Mouse (Mus musculus) c-Kit-positive CD71-negative TER-119-negative erythroid progenitor cells, embryonic 14.5 days (primary cell): ENCODE results near the gene Schip1.

Source experiments
- DNase-seq: peaks from one replicate; pipeline ENCODE4 v3.0.0-alpha.2; 2013; ENCODE audit warnings: low read depth

Schip1 gene

DNA sequence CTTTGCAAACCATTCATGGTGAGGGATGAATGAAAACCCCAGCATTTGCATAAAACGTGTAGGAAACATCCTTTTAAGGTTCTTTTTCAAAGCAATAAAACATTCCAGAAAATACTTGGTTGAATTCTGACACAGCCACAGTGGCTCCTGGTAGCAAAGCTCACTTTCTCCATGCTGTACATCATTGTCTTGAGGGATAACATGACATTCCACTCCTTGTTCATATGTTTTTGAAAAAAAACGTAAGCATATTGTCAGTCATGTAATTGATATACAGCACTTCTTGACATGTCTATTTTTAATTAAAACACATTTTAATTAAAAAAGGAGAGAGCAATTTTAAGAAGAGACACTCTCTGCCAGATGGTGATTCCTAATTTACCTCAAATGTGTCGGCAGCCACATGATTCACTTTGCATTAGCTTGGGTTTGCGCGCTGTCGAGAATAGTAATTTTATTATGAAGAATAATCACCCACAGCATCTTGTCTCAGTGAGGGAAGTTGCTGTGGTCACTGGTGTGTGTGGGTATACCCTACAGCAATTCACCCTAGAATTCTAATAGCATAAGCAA, 61.8 kb downstream of the Schip1 start:
- DNase-seq = no peak

GRCm38 (mm10) chr3:68130386-68130785, 65.8 kb downstream of the Schip1 start:
- no peak for DNase-seq

- DNase-seq = no peak
Measured at GRCm38 (mm10) chr3:68138833-68139627, 74.4 kb downstream of the Schip1 start.

- no peak for DNase-seq
Measured at GRCm38 (mm10) chr3:68150688-68151087, 86.1 kb downstream of the Schip1 start.

GRCm38 (mm10) chr3:68160175-68160574, 95.6 kb downstream of the Schip1 start:
- no peak for DNase-seq

- peak; percentile 0 for DNase-seq
Measured at GRCm38 (mm10) chr3:68160760-68161159, 96.2 kb downstream of the Schip1 start.

GRCm38 (mm10) chr3:68178248-68178647, 113.6 kb downstream of the Schip1 start:
- no peak for DNase-seq

GRCm38 (mm10) chr3:68187471-68187870, 122.9 kb downstream of the Schip1 start:
- no peak for DNase-seq

DNA sequence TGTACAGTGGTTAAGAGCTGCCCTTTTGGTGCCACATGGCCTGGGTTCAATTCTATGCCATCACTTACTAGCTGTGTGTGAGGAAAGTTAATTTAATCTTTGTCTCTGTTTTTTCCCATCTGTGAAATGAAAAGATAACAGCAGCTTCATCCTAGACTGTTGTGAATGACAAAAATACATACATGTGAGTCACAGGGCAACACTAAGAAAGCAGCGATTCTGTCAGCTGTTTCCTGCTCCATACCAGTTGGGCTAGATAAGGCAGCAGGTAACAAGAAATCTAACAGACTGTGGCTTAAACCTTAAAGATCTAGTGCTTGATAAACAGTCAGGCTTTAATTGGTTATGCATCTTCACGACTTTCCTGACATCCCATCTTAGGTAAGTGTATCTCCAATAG, 124.5 kb downstream of the Schip1 start:
- no peak for DNase-seq

DNA sequence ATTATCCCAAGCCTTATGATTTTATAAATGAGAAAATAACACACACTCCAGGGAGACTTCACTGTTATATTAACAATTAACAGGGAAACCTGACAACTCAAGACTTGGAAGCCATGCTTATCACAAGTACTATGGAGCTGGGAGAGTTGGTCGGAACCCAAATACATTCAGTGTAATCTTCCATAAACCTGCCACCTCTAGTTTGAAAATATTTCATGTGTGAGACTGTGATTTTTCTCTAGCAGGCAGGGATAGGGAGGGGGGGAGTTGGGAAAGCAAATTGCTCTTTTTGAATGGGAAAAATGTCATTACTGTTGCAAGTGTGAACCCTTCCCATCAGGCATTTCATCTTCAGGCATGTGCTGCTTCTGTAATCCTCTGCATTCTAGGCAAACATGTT, 132.3 kb downstream of the Schip1 start:
- no peak for DNase-seq

- no peak for DNase-seq
Measured at GRCm38 (mm10) chr3:68201214-68201613, 136.6 kb downstream of the Schip1 start.

DNA sequence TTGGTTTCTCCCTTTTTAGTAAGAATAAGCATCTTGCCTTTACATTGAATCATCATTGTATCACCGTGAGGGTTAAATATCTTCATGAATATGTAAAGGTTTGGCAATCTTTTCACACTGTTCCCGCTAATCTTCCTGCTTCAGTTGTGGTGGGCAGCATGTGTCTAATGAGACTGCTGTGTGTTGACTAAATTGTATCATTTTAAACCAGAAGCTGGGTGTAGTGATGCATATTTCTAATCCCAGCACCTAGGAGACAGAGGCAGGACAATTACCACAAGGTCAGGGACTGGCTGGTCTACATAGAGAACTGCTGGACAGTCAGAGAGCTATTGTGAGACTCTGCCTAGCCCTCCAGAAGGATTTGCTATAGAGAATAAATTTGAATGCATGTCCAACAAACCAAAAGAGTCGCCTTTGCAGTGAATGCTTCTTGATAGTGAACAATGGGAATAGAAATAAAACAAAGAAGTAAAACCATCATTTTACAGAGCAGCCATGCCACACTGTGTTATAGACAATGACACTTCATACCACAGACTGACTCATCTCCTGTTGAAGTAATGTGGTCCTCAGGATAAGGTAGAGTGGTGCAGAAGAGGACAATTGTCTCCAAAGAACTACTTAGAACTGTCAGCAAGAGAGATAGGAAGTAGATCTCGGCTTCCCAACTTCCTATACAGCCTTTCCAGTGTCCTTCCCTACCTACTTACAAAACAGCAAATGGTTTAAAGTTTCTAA, 137.7 kb downstream of the Schip1 start:
- no peak for DNase-seq

- no peak for DNase-seq
Measured at GRCm38 (mm10) chr3:68203934-68204467, 139.4 kb downstream of the Schip1 start.

- DNase-seq = no peak
Measured at GRCm38 (mm10) chr3:68210422-68210821, 145.8 kb downstream of the Schip1 start.

GRCm38 (mm10) chr3:68221452-68221851, 156.8 kb downstream of the Schip1 start:
- no peak for DNase-seq

- no peak for DNase-seq
Measured at GRCm38 (mm10) chr3:68239887-68240286, 175.3 kb downstream of the Schip1 start.

DNA sequence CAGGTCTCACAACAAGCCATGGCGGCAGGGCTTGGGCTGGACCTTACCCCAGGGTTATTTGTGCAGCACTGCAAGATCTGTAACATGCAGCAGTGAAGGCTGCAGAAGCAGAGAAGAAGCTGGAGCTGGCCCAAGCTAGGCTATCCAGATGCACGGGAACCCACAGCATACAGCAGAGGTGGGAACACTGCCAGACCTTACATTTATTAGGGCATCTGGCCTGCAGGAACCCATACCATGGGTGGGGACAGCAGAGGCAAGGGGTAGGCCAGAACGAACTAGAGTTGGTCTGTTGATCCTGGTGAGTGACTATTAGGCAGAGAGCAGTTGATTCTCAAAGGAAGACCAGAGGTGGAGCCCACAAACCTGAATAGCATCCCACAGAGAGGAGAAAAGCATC, 178.6 kb downstream of the Schip1 start:
- no peak for DNase-seq

DNA sequence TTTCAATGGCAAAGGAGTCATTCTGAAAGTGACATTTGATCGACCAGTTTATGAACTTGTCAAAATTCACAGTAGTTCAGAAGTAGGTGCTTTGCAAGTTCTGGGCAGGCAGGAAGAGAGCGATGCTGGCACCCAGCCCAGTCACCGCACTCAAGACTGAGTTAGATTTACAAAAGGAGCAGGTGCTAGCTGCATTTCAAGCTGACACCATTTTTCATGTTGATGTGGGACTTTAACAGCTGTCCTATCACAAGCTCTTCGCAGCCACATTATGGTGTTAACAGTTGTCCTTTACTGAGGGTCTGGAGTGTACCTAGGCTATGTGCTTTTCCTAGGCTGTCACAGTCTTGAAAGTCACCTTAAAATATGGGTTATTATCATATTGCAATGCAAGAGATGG, 181.6 kb downstream of the Schip1 start:
- no peak for DNase-seq

GRCm38 (mm10) chr3:68250589-68250988, 186.0 kb downstream of the Schip1 start:
- DNase-seq = no peak

DNA sequence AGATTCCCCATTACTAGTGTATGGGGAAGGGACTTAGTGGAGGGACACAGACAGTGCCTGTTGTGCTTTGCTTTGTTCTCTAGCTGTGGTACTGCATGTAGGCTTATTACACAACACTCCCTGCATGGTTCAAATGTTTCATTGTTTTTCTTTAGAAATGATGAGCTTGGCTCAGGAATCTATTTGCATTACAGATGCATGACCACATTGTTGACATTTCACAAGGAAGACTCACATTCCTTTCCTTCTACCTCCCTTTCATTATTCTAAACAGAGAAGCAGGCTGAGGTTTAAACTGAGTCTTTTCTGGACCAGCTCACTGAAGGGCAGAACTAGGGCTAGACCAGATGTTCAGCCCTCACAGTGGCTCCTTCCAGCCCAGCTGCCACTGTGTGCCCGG, 187.7 kb downstream of the Schip1 start:
- no peak for DNase-seq

- no peak for DNase-seq
Measured at GRCm38 (mm10) chr3:68262304-68262703, 197.7 kb downstream of the Schip1 start.

DNA sequence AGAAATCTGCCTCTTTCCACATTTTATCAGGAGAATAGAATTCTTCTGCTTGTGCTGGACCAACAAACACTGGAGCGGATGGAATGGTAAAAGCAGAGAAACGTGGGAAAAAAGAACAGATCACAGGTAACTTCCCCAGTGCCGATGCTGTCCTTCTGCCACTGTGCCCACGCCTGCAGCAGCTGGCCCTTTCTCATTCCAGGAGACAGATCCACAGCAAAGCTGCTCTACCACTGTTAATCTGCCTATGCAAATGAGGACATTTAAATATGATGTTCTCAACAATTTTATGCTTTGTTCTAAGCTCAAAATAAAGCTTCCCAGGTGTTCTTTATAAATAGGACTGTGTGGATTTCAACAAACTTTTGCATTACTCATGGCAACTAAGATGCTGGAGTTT, 203.3 kb downstream of the Schip1 start:
- no peak for DNase-seq

GRCm38 (mm10) chr3:68269251-68269650, 204.6 kb downstream of the Schip1 start:
- DNase-seq = no peak
